Mouse (Mus musculus) kidney, postnatal 0 days (tissue): ENCODE results near the gene Csn1s2a. TPM values are rescaled to one million over a fixed set of nuclear protein-coding genes. Genes with fewer than 3 reads are reported as not detected.
"Not testable (repeated sequence)": the region's sequence is repeated elsewhere in the genome, so short reads cannot be mapped to it uniquely, and the experiment has no call there.

ENCODE experiments used
- ATAC-seq: fragments of 200-750 bp; cut with Nextera tagmentation; replicated peaks from 2 replicates; pipeline ENCODE4 v1.8.0; 2017; ENCODE audit warnings: low read depth, moderate number of reproducible peaks, moderate TSS enrichment, moderate library complexity; ENCODE audit not compliant: low FRiP score
- DNase-seq: peaks from one replicate; pipeline ENCODE4 v3.0.0-alpha.2; 2016; ENCODE audit warnings: low spot score
- H3K27ac ChIP-seq: fragments of 300-500 bp; sonication (generic); 2 replicates; pipeline ENCODE4 v1.5.1; 2014; ENCODE audit warnings: mild to moderate bottlenecking
- H3K27me3 ChIP-seq: fragments of 300-500 bp; sonication (generic); 2 replicates; pipeline ENCODE4 v1.6.1; 2014; ENCODE audit warnings: low read length, mixed read lengths; ENCODE audit not compliant: insufficient read depth
- H3K36me3 ChIP-seq: fragments of 300-500 bp; sonication (generic); 2 replicates; pipeline ENCODE4 v1.6.1; 2014; ENCODE audit warnings: low read length, mixed read lengths; ENCODE audit not compliant: insufficient read depth
- H3K4me1 ChIP-seq: fragments of 300-500 bp; sonication (generic); replicated peaks from 2 replicates; pipeline ENCODE4 v1.6.1; 2014; ENCODE audit warnings: antibody characterized with exemption, low read length, mixed read lengths; ENCODE audit not compliant: insufficient read depth
- H3K4me2 ChIP-seq: fragments of 300-500 bp; sonication (generic); 2 replicates; pipeline ENCODE4 v1.6.1; 2014; ENCODE audit warnings: mild to moderate bottlenecking, low read length, moderate library complexity, mixed read lengths
- H3K4me3 ChIP-seq: fragments of 300-500 bp; sonication (generic); replicated peaks from 2 replicates; pipeline ENCODE4 v1.5.1; 2014; ENCODE audit warnings: low read depth, low read length
- H3K9ac ChIP-seq: fragments of 300-500 bp; sonication (generic); 2 replicates; pipeline ENCODE4 v1.6.1; 2014; ENCODE audit warnings: low read depth, low read length
- H3K9me3 ChIP-seq: fragments of 300-500 bp; sonication (generic); replicated peaks from 2 replicates; pipeline ENCODE4 v1.6.1; 2016; ENCODE audit warnings: low read length, inconsistent platforms, mixed read lengths
- CTCF ChIP-seq: IDR thresholded peaks from 2 replicates; pipeline ENCODE4 v1.5.1; 2016; ENCODE audit warnings: antibody characterized with exemption, low read depth, mild to moderate bottlenecking, moderate library complexity
- WGBS: fragments of 180-500 bp; shearing (Covaris S2); extraction: QIAGEN DNeasy Blood & Tissue Kit; methylation state at CpG from one replicate; pipeline ENCODE4 v1.1.7; 2014; 5-methylcytosine and 5-hydroxymethylcytosine counted together
- polyA plus RNA-seq: library from polyadenylated mRNA; unstranded; fragments of >200 nt; fragmentation: Nextera tagmentation; extraction: Ambion mirVana; gene quantifications from 2 replicates; pipeline ENCODE4 v1.2.1, GENCODE M21; 2015

Gene Csn1s2a
- not detected in 2 replicates for polyA plus RNA-seq

DNA sequence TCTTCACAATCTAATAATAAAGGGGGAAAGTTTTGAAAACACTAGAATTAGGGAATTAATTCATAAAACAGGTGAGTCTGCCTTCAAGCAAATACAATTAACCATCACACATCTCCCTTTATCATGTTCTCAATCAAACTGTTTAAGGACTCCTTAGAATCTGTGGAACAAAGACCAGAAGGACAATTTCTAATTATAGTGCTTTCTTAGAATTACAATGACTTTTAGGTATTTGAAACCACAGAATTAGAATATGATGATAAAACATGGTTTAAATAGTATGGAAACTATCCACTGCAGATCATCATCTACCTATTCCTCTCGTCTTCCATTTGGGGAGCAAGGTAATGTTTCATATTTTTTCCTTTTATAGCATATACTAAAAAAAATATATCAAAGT, at the start of gene Csn1s2a:
Gene Csn1s2a, plus strand, starts transcription at position 301 of the 400 bp plus-strand sequence.
- ATAC-seq (no peak), DNase-seq (no peak)
- Histone ChIP-seq H3K27ac (no peak within 1 kb of the TSS), H3K9me3 (no peaks in the 10 kb centered on the region), H3K27me3 (no peaks in the 10 kb centered on the region), H3K36me3 (no peaks in the 10 kb centered on the region), H3K9ac (no peak within 1 kb of the TSS), H3K4me2 (no peak within 1 kb of the TSS), H3K4me1 (no peaks in the 10 kb centered on the region), H3K4me3 (no peak within 1 kb of the TSS)
- TF ChIP-seq CTCF = no peak
- WGBS = 62% methylated on average over 1 of the region's 1 CpGs

DNA sequence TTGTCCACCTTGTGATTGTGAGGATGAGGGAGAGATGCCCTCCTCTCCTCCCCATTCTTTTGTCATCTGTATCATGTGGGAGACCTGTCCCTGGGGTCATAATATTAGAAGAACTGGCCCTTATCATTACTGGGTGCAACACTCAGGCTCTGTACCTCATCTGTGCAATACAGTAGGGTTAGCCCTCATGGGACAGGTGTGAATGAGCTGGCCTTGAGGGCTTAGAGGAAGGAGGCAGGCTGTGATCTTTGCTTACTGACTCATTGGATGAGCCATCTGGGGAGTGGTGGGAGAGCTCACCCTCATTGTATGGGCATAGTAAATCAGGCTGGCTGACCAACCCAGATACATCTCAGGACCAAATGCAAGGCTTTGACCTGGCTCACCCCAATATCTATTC, 39.5 kb upstream of the Csn1s2a start:
- Histone ChIP-seq H3K4me3 (no peak overlapping the region), H3K9ac (no peak overlapping the region), H3K27me3 (no peaks in the 10 kb centered on the region), H3K4me1 (no peaks in the 10 kb centered on the region), H3K4me2 (no peak overlapping the region), H3K9me3 (no peaks in the 10 kb centered on the region), H3K27ac (no peak overlapping the region), H3K36me3 (no peaks in the 10 kb centered on the region)
- TF ChIP-seq CTCF = no peak
- DNase-seq (no peak), ATAC-seq (no peak)

DNA sequence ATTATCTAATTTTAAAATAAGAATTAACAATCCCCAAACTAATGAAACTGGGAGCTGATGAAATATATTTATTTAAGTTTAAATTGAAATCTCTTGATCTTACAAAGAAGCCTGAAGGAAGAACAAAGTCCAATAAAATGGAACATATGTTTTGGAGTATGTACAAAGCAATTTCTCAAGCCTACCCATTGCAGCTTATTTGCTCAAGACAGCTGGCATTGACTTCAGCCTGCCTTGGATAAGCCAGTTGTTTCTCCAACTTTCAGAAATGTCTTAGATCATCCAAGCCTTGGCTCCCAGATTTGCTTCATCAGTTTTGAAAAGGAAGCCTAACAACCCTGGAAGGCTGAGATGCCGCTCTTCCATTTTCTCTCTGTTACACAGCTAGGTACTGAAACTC, 20.9 kb upstream of the Csn1s2a start:
- DNase-seq (no peak), ATAC-seq (no peak)
- no peak for TF ChIP-seq CTCF
- Histone ChIP-seq H3K4me2 (no peak overlapping the region), H3K27me3 (no peaks in the 10 kb centered on the region), H3K4me1 (no peaks in the 10 kb centered on the region), H3K9ac (no peak overlapping the region), H3K9me3 (no peaks in the 10 kb centered on the region), H3K36me3 (no peaks in the 10 kb centered on the region), H3K27ac (no peak overlapping the region), H3K4me3 (no peak overlapping the region)
- 81% methylated on average over 1 of the region's 1 CpGs for WGBS

DNA sequence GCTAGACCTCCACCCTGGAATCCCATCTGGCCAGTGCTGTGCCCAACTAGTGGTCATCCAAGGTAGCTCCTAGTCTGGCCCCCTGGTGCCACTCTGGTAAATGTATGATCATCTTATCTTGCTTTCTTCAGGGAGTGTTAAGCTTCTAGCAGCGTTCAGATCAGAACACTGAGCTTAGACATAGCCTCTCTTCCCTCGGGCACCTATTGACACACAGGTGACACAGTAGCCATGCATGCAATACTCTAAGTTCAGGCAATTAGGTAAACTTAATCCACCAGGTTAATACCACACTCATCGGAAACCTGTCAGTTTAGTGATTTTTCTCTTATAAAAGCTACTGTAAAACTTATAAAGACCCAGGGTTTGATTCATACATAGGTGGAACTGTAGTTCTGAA, 9.8 kb upstream of the Csn1s2a start:
- ATAC-seq = no peak

DNA sequence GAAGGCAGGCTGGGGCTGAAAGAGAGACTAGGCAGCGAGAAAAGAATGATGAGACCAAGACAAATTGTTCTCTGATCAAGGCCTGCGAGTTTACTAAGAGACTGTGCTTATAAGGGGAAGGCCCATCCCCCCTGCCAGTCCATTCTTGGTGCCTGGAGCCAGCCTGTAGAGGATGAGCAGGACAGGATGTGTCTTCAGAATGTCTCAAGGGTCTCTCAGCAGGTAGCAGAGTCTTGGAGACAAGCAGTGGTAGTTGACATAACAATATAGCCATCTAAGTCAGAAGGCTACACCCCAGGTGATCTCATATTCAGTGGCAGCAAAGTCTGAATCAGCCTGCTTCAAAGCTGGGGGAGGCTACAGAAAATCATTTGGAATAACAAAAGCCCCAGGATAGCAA, 2.2 kb upstream of the Csn1s2a start:
- not testable (repeated sequence) for H3K4me3 ChIP-seq, DNase-seq, H3K9ac ChIP-seq, H3K36me3 ChIP-seq, H3K9me3 ChIP-seq, ATAC-seq, H3K4me1 ChIP-seq, H3K4me2 ChIP-seq, H3K27me3 ChIP-seq, H3K27ac ChIP-seq
- 53% methylated on average over 2 of the region's 2 CpGs for WGBS

More for the DNA sequence above, 9.8 kb upstream of the Csn1s2a start:
- no peak overlapping the region for H3K4me3 ChIP-seq
- no peaks in the 10 kb centered on the region for H3K4me1 ChIP-seq
- H3K9ac ChIP-seq = no peak overlapping the region
- TF ChIP-seq CTCF = no peak
- no peaks in the 10 kb centered on the region for H3K9me3 ChIP-seq
- no peaks in the 10 kb centered on the region for H3K27me3 ChIP-seq
- DNase-seq = no peak
- H3K27ac ChIP-seq = no peak overlapping the region
- H3K36me3 ChIP-seq = no peaks in the 10 kb centered on the region
- no peak overlapping the region for H3K4me2 ChIP-seq
- 78% methylated on average over 3 of the region's 3 CpGs for WGBS

DNA sequence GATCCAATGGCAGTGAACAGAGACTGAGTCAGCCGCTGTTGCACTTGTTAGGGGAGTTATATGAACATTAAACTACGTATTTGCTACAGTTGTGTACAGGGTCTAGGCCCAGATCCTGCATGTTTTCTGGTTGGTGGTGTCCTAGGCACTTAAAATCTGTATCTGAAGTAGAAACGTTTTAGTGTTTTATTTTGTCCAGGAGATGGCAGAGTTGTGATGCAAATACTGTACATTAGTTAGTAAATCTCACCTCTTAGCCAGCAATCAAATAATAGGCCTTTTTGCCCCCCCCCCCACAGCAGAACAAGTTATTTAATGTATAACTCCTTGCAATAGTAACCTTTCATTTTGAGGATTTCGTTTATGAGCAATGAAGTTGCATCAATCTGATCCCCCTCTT, 8.4 kb downstream of the Csn1s2a start:
- Histone ChIP-seq H3K9me3 (no peaks in the 10 kb centered on the region), H3K27ac (no peak overlapping the region), H3K4me1 (no peaks in the 10 kb centered on the region), H3K4me3 (no peak overlapping the region), H3K9ac (no peak overlapping the region), H3K36me3 (no peaks in the 10 kb centered on the region), H3K4me2 (no peak overlapping the region), H3K27me3 (no peaks in the 10 kb centered on the region)
- 51% methylated on average over 4 of the region's 4 CpGs for WGBS
- ATAC-seq (no peak), DNase-seq (peak; percentile 2)
- peak; percentile 43; the same call in 1 of the 2 replicates for TF ChIP-seq CTCF

DNA sequence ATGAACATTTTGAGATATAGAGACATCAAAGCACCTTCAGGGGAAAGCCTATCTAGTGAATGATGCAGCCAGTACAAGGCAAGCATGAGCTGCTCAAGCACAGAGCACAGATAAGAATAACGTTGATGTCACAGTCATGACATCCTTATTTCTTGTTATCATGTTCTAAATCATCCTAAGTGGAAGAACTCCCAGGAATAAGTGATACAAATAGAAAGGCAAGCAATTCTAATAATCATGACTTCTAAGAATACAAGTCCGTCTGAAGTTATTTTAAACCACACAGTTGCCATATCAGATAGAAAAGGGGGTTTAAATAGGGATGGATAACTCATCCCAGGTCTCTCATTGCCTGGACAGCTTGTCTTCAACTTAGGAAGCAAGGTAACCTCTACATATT, 33.4 kb downstream of the Csn1s2a start, which contains the start of gene Csn1s2b:
Gene Csn1s2b, plus strand, starts transcription at position 301 of the 400 bp plus-strand sequence.
- Histone ChIP-seq H3K9ac (no peak within 1 kb of the TSS), H3K4me1 (no peaks in the 10 kb centered on the region), H3K4me3 (no peak within 1 kb of the TSS), H3K36me3 (no peaks in the 10 kb centered on the region), H3K9me3 (no peaks in the 10 kb centered on the region), H3K27ac (no peak within 1 kb of the TSS), H3K27me3 (no peaks in the 10 kb centered on the region), H3K4me2 (no peak within 1 kb of the TSS)
- no peak for TF ChIP-seq CTCF
- ATAC-seq (no peak), DNase-seq (no peak)
- WGBS = 66% methylated on average over 2 of the region's 2 CpGs
